Mouse (Mus musculus) neural tube, embryonic 13.5 days (tissue): ENCODE results near the gene Zbtb8b. TPM values are rescaled to one million over a fixed set of nuclear protein-coding genes. Genes with fewer than 3 reads are reported as not detected.
"Not testable (repeated sequence)": the region's sequence is repeated elsewhere in the genome, so short reads cannot be mapped to it uniquely, and the experiment has no call there.

Experiments
- ATAC-seq: fragments of 200-750 bp; cut with Nextera tagmentation; 2 replicates; pipeline ENCODE4 v1.8.0; 2017; ENCODE audit warnings: low read depth, mild to moderate bottlenecking, moderate TSS enrichment, moderate library complexity
- H3K27ac ChIP-seq: fragments of 300-500 bp; sonication (generic); replicated peaks from 2 replicates; pipeline ENCODE4 v1.5.1; 2015; ENCODE audit warnings: moderate library complexity, mild to moderate bottlenecking, inconsistent platforms
- H3K27me3 ChIP-seq: fragments of 300-500 bp; sonication (generic); 2 replicates; pipeline ENCODE4 v1.6.1; 2015; ENCODE audit warnings: mild to moderate bottlenecking, inconsistent platforms
- H3K36me3 ChIP-seq: fragments of 300-500 bp; sonication (generic); 2 replicates; pipeline ENCODE4 v1.6.1; 2015; ENCODE audit warnings: mild to moderate bottlenecking, inconsistent platforms
- H3K4me1 ChIP-seq: fragments of 300-500 bp; sonication (generic); replicated peaks from 2 replicates; pipeline ENCODE4 v1.6.1; 2015; ENCODE audit warnings: inconsistent platforms
- H3K4me2 ChIP-seq: fragments of 300-500 bp; sonication (generic); 2 replicates; pipeline ENCODE4 v1.6.1; 2015; ENCODE audit warnings: inconsistent platforms, mild to moderate bottlenecking, moderate library complexity
- H3K4me3 ChIP-seq: fragments of 300-500 bp; sonication (generic); 2 replicates; pipeline ENCODE4 v1.5.1; 2015; ENCODE audit warnings: mild to moderate bottlenecking, inconsistent platforms
- H3K9ac ChIP-seq: fragments of 300-500 bp; sonication (generic); 2 replicates; pipeline ENCODE4 v1.6.1; 2015; ENCODE audit warnings: moderate library complexity, mild to moderate bottlenecking, inconsistent platforms
- H3K9me3 ChIP-seq: fragments of 300-500 bp; sonication (generic); 2 replicates; pipeline ENCODE4 v1.6.1; 2016; ENCODE audit warnings: inconsistent platforms
- WGBS: fragments of 180-500 bp; shearing (Covaris S2); methylation state at CpG from one replicate; pipeline ENCODE4 v1.1.7; 2015; 5-methylcytosine and 5-hydroxymethylcytosine counted together
- polyA plus RNA-seq: library from polyadenylated mRNA; unstranded; fragments of >200 nt; fragmentation: Nextera tagmentation; extraction: Ambion mirVana; gene quantifications from 2 replicates; pipeline ENCODE4 v1.2.1, GENCODE M21; 2015

The Zbtb8b gene
- polyA plus RNA-seq: 10.7 and 11.1 TPM in 2 replicates

DNA sequence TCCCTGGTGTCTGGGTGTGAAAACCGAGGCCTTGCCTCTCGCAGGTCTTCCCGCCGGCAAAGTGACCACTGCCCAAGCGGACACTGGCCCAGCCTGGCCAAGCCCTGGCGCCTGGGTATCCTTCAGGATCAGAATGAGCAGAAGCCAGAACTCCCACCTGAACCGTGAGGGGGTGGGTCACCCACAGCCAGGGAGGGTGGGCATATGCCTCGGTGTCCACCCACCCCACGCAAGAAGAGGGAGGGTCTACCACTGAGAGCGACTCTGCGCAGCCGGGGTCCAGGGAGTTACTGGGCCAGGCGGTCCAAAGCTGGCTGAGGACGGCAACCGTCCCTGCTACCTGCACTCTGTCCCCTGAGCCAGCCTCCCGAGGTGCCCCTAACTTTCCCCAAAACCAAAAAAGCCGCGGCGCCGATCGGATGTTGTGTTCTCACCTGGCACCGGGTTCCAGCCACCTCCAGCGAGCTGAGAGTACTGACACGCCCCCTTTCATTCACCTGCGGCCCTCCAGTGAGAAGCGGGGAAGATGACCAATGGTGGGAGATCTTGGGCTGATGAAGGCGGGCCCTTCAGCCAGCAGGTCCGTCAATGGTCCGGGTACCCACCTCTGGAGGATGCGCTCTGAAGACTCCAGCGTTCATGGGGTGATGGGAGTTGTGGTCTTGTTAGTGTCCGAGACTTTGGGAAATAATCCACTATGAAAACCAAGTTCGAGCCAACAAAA is at the start of gene Zbtb8b:
Zbtb8b (minus strand) TSS at position 514 of the 724 bp plus-strand sequence.
- Histone ChIP-seq H3K27ac (no peak within 1 kb of the TSS), H3K27me3 (peaks cover 43% of the 10 kb centered on the region), H3K9ac (peak within 1 kb of the TSS; percentile 75), H3K4me2 (peak within 1 kb of the TSS; percentile 71), H3K9me3 (no peaks in the 10 kb centered on the region), H3K4me3 (peak within 1 kb of the TSS; percentile 58), H3K36me3 (no peaks in the 10 kb centered on the region), H3K4me1 (peaks cover 12% of the 10 kb centered on the region; the same call in 1 of the 2 replicates)
- peak; percentile 99 for ATAC-seq
- 2% methylated on average over 33 of the region's 33 CpGs for WGBS

DNA sequence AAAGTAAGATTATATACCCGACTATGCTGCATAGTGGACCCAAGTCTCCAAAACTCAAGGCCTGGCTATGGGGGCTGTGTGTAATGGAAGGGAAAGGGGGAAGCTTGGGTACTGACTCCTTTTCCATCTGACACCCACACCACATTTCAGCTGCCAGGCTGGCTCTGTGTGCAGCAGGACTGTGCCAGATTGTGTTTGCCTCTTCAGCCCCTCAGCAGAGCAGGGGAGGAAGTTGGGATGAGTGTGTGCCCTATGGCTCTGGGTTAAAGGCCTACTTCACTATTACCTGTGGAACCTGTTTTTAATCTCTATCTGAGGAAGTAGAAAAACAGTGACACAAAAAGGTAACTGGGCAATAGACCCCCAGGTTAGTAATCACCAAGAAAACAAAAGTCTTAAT is 40.4 kb upstream of the Zbtb8b start:
- Histone ChIP-seq H3K27ac (no peak overlapping the region), H3K9ac (no peak overlapping the region), H3K4me3 (no peak overlapping the region), H3K9me3 (no peaks in the 10 kb centered on the region), H3K4me1 (no peaks in the 10 kb centered on the region), H3K4me2 (no peak overlapping the region), H3K27me3 (no peaks in the 10 kb centered on the region), H3K36me3 (peaks cover 99% of the 10 kb centered on the region)
- ATAC-seq: no peak
- 100% methylated on average over 1 of the region's 1 CpGs for WGBS

DNA sequence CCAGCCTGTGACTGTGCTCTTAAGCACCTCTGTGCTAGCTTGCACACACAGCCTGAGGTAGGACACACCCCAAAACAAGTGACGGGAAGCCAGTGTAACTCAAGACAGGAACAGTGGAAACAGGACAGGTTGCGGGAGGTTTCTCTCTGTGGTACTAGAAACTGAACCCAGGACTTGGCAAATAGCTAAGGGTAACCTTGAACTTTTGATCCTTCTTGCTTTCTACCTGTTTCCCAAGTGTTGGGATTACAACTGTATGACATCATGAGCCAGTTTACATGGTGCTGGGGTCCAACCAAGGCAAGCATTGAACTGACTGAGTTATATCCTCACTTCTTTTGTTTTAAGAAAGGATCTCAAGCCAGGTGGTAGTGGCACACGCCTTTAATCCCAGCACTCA is 39.2 kb upstream of the Zbtb8b start:
- no peaks in the 10 kb centered on the region for H3K9me3 ChIP-seq

DNA sequence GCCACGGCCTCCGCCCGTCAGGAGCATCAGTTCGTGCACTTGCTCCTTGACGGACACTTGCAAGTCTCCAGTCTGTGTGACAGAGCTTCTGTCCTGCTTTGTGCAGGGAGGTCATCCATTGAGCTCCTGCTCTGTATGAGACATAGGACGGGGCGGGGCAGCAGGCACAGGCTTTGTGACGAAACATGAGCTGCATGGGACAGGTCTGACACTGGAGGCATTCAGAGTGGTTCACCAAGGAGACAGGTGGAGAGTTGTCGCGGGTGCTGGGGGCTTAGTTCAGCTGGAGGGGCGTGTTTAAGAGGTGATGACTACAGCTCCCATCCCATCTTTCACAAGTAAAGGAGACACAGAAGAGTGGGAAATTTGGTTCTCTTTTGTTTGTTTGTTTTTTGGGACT is 35.4 kb upstream of the Zbtb8b start:
- H3K9me3 ChIP-seq: no peaks in the 10 kb centered on the region
- H3K9ac ChIP-seq: no peak overlapping the region
- H3K27ac ChIP-seq: no peak overlapping the region
- no peaks in the 10 kb centered on the region for H3K27me3 ChIP-seq
- H3K4me3 ChIP-seq: no peak overlapping the region
- WGBS: 88% methylated on average over 11 of the region's 11 CpGs
- no peaks in the 10 kb centered on the region for H3K4me1 ChIP-seq
- H3K36me3 ChIP-seq: peaks cover 97% of the 10 kb centered on the region
- no peak overlapping the region for H3K4me2 ChIP-seq
- ATAC-seq: no peak

More for the DNA sequence above, 39.2 kb upstream of the Zbtb8b start:
- 93% methylated on average over 3 of the region's 3 CpGs for WGBS
- no peak overlapping the region for H3K4me2 ChIP-seq
- no peak for ATAC-seq
- H3K36me3 ChIP-seq: peaks cover 99% of the 10 kb centered on the region
- no peaks in the 10 kb centered on the region for H3K4me1 ChIP-seq
- H3K27me3 ChIP-seq: no peaks in the 10 kb centered on the region
- H3K9ac ChIP-seq: no peak overlapping the region
- no peak overlapping the region for H3K27ac ChIP-seq
- no peak overlapping the region for H3K4me3 ChIP-seq

DNA sequence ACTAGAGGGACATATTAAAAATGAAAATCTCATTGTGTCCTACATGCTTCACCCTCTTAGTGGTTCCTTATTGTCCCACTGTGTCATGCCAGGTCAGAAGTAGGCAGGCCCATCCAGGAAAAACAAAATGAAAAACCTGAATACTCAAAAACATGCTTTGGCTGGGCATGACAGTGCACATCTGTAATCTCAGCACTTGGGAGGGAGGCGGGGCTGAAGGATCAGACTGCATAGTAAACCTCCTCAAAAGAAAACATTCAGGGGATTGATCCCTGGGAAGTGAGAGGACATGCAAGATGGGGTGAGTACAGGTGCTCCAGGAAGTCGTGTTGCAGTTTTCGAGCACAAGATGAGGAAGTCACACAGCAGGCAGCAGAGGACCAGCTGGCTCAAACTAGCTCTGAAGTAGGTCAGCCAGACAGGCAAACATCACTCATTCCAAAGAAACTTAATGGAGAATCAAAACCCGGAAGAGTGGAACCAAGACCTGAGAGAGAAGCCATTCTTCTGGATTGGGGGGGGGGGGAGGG is 23.7 kb upstream of the Zbtb8b start:
- no peak for ATAC-seq
- H3K4me3 ChIP-seq: no peak overlapping the region
- H3K4me2 ChIP-seq: no peak overlapping the region
- H3K9ac ChIP-seq: no peak overlapping the region
- no peaks in the 10 kb centered on the region for H3K27me3 ChIP-seq
- H3K9me3 ChIP-seq: no peaks in the 10 kb centered on the region
- H3K4me1 ChIP-seq: peaks cover 20% of the 10 kb centered on the region
- no peak overlapping the region for H3K27ac ChIP-seq
- WGBS: 90% methylated on average over 4 of the region's 4 CpGs
- peaks cover 61% of the 10 kb centered on the region for H3K36me3 ChIP-seq

DNA sequence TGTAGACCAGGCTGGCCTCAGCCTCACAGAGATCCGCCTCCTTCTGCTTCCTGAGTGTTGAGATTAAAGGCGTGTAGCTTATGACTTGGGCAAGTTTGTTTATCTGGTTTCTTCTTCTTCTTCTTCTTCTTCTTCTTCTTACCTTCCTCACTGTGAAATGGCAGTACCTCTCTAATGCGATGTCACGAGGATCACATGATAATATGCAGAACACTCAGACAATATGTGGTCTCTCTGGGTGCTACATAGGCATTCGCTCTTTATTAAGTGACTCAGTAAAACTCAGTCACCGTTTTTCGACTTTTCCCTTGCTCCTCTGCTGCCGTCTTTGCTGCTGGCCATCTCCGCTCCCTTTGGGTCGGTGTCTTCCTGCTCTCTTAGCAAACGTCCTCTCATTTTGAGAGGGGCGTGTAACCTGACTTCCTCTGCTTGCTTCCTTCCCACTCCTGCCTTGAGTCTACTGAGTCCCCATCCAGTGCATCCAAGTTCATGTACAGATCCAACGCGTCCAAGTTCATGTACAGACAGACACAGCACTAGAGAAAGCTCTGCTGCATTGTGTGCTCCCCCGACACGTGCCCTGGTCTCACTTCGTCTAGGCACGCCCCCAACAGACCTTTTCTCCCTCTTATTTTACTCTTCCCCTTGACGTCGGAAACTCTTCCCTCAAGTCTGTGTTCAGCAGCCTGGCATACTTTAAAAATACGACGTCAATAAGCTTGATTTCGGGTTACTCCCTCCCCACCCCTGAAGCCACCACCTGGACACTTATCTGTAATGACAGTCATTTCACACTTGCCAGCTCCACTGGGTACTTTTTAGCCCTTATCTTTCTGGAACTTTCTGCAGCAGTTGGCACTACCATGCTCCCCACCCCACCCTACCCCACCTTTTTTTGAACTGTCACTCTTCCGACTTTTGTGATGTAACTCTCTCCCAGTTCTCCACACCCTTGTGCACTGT is 22.7 kb upstream of the Zbtb8b start:
- Histone ChIP-seq H3K36me3 (peaks cover 52% of the 10 kb centered on the region), H3K4me3 (no peak overlapping the region), H3K27me3 (no peaks in the 10 kb centered on the region), H3K4me2 (0 out of 2 replicates have a peak overlapping the region, but pooled peaks have one; percentile 90), H3K4me1 (peaks cover 20% of the 10 kb centered on the region), H3K9me3 (no peaks in the 10 kb centered on the region), H3K9ac (no peak overlapping the region), H3K27ac (no peak overlapping the region)
- 89% methylated on average over 24 of the region's 24 CpGs for WGBS
- no peak for ATAC-seq

DNA sequence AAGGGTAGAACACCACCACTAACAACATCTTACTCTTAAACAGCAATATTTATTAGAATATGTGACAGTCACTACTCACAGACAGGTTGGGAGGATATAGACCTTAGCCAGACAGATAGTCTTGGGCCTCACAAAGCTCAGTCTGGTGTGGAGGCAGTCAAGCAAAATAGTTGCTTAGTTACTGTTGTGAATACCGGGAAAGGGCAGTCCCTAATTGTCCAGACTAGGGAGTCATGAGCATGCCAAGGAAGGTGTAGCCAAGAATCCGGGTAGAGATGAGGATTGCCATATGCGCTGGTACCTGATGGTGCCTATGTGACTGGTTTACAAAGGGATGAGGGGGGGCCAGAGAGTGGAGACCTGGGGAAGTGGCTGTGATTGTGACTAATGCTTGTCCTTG is 21.5 kb upstream of the Zbtb8b start:
- 46% methylated on average over 3 of the region's 3 CpGs for WGBS
- H3K4me3 ChIP-seq: peak overlapping the region; percentile 97
- H3K9me3 ChIP-seq: no peaks in the 10 kb centered on the region
- no peak for ATAC-seq
- H3K9ac ChIP-seq: peak overlapping the region; percentile 88
- H3K36me3 ChIP-seq: peaks cover 40% of the 10 kb centered on the region
- peak overlapping the region; percentile 79 for H3K27ac ChIP-seq
- no peaks in the 10 kb centered on the region for H3K27me3 ChIP-seq
- peaks cover 20% of the 10 kb centered on the region for H3K4me1 ChIP-seq
- H3K4me2 ChIP-seq: peak overlapping the region; percentile 90

DNA sequence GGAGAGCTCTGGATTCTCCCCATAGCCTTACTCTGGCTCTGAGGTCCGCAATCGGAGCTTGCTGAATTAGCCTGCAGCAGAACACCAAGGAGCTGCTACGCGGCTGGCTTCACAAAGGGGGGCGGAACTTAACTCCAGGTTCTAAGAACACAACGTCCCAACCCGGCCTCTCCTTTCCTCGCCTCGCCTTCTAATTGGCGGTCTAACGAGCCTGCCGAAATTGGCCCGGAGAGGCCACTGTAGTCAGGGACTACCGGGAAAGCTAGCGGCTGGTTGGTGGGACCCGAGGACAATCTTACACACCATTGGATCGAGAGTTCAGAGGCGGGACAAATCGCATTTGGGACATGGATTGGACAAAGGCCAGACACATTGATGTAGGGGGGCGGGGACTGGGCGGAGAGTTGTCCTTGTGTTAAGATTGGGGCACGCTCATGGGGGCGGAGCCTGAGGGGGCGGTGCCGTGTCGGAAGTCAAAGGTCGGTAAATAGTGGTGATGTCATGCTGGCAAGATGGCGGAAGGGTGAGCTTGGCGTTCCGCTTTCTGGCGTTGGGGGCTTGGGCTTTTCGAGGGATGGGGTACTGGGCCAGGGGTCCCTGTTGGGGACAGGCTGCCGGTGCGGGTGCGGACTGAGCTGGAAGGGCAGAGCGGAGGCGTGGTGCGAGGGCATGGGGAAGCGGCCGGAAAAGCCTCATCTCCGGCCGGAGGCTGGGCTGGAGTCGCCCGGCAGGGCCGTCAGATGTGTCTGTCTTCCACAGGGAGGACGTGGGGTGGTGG is 20.7 kb upstream of the Zbtb8b start, which contains the start of gene Bsdc1:
Bsdc1 (plus strand) TSS at position 399 of the 778 bp plus-strand sequence.
- H3K4me3 ChIP-seq: peak within 1 kb of the TSS; percentile 97
- H3K27ac ChIP-seq: peak within 1 kb of the TSS; percentile 93
- peak within 1 kb of the TSS; percentile 90 for H3K4me2 ChIP-seq
- peak within 1 kb of the TSS; percentile 88 for H3K9ac ChIP-seq
- H3K9me3 ChIP-seq: no peaks in the 10 kb centered on the region
- WGBS: under 1% methylated on average over 46 of the region's 46 CpGs
- H3K4me1 ChIP-seq: peaks cover 20% of the 10 kb centered on the region
- peaks cover 32% of the 10 kb centered on the region for H3K36me3 ChIP-seq
- no peaks in the 10 kb centered on the region for H3K27me3 ChIP-seq
- peak; percentile 99 for ATAC-seq

DNA sequence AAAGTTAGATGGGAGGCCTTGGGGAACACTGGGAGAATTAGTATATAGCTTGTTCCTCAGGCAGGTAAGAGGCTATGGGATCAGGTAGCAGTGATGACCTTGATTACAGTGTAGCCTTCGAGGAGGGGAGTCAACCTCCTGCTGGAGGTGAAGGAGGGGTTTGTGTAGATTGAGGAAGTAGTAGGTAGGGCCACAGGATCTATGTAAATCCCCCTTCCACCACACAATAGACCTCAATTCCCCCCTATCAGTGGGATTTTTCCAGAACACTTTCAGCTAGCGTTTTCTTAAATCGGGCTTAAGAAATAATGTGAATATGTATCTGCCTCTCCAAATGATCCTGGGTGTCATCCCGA is 20.2 kb upstream of the Zbtb8b start:
- peak; percentile 52 for ATAC-seq
- Histone ChIP-seq H3K4me2 (peak overlapping the region; percentile 62), H3K9ac (peak overlapping the region; percentile 79), H3K4me1 (peaks cover 20% of the 10 kb centered on the region), H3K9me3 (no peaks in the 10 kb centered on the region), H3K27me3 (no peaks in the 10 kb centered on the region), H3K4me3 (peak overlapping the region; percentile 97), H3K36me3 (peaks cover 26% of the 10 kb centered on the region), H3K27ac (peak overlapping the region; percentile 93)
- 0% methylated on average over 4 of the region's 4 CpGs for WGBS

DNA sequence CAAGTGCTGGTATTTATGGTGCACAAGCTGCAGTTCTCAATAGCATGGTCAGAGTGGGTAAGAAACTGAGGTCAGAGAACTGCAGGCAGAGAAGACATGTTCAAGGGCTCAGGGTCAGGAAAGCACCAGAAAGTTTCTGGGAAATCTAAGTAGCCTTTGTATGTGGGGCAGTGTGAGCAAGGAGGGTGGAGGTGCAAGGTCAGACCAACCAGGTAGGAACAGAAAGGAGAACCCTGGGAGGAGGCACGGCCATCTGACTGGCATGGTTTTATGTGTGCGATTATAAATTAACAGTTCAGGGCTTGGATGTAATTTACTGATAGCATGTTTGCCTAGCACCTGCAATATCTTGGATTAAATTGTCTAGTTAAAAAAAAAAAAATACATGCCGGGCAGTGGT is 19.1 kb upstream of the Zbtb8b start:
- Histone ChIP-seq H3K4me1 (peaks cover 20% of the 10 kb centered on the region), H3K9ac (no peak overlapping the region)
- 94% methylated on average over 3 of the region's 3 CpGs for WGBS

DNA sequence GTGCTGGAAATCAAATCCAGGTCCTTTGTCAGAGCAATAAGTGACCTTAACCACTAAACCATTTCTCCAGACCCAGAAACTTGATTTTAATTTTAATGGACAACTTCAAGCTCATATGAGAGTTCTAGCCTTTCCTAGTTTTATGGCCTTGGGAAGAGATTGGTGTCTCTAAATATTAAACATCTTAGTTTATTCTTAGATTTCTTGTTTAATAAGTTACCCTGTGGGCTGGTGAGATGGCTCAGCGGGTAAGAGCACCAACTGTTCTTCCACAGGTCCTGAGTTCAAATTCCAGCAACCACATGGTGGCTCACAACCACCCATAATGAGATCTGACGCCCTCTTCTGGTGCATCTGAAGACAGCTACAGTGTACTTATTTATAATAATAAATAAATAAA is 16.7 kb upstream of the Zbtb8b start:
- not testable (repeated sequence) for H3K4me2 ChIP-seq, H3K9ac ChIP-seq, H3K27me3 ChIP-seq, H3K9me3 ChIP-seq, H3K4me1 ChIP-seq, ATAC-seq, H3K36me3 ChIP-seq, H3K4me3 ChIP-seq, H3K27ac ChIP-seq
- 73% methylated on average over 2 of the region's 2 CpGs for WGBS

More for the DNA sequence above, 19.1 kb upstream of the Zbtb8b start:
- no peaks in the 10 kb centered on the region for H3K9me3 ChIP-seq
- no peak for ATAC-seq
- no peak overlapping the region for H3K4me3 ChIP-seq
- no peak overlapping the region for H3K27ac ChIP-seq
- H3K4me2 ChIP-seq: no peak overlapping the region
- H3K36me3 ChIP-seq: peaks cover 16% of the 10 kb centered on the region
- no peaks in the 10 kb centered on the region for H3K27me3 ChIP-seq
